Mouse (Mus musculus): ENCODE measurements around the gene Ppp1r3f.

The Ppp1r3f gene

GRCm38 (mm10) chrX:7574087-7574884 is at the start of gene Ppp1r3f:
TSS of gene Ppp1r3f (minus strand) at chrX:7574283.
- DNase-seq = peak; percentile 97

- no peak for DNase-seq
Observed at GRCm38 (mm10) chrX:7617889-7618551, 43.9 kb upstream of the Ppp1r3f start.

- no peak for DNase-seq
Observed at GRCm38 (mm10) chrX:7610536-7611258, 36.6 kb upstream of the Ppp1r3f start.

- DNase-seq = no peak
Observed at GRCm38 (mm10) chrX:7610035-7610434, 36.0 kb upstream of the Ppp1r3f start.

- DNase-seq = no peak
Observed at GRCm38 (mm10) chrX:7606783-7607182, 32.7 kb upstream of the Ppp1r3f start, which contains the start of gene Cacna1f. TSS of gene Cacna1f (plus strand) at chrX:7607083.

- DNase-seq = no peak
Observed at GRCm38 (mm10) chrX:7605575-7605941, 31.5 kb upstream of the Ppp1r3f start.

- DNase-seq = peak; percentile 88
Observed at GRCm38 (mm10) chrX:7604879-7605574, 30.9 kb upstream of the Ppp1r3f start, which contains the start of gene Ccdc22. TSS of gene Ccdc22 (minus strand) at chrX:7605517.

- no peak for DNase-seq
Observed at GRCm38 (mm10) chrX:7604004-7604403, 29.9 kb upstream of the Ppp1r3f start.

- no peak for DNase-seq
Observed at GRCm38 (mm10) chrX:7595371-7595770, 21.3 kb upstream of the Ppp1r3f start.

GRCm38 (mm10) chrX:7586356-7586755 is 12.3 kb upstream of the Ppp1r3f start:
- DNase-seq = no peak

- DNase-seq = no peak
Observed at GRCm38 (mm10) chrX:7583881-7584280, 9.8 kb upstream of the Ppp1r3f start.

GRCm38 (mm10) chrX:7581151-7581550 is 7.1 kb upstream of the Ppp1r3f start:
- DNase-seq = no peak

- DNase-seq = no peak
Observed at GRCm38 (mm10) chrX:7574885-7575231, 775 bp upstream of the Ppp1r3f start.

GRCm38 (mm10) chrX:7573176-7574086 is 652 bp downstream of the Ppp1r3f start, which contains the start of gene Foxp3:
TSS of gene Foxp3 (plus strand) at chrX:7573644.
- peak; percentile 11 for DNase-seq

GRCm38 (mm10) chrX:7572466-7572865 is 1.6 kb downstream of the Ppp1r3f start:
- no peak for DNase-seq

GRCm38 (mm10) chrX:7571565-7572136 is 2.4 kb downstream of the Ppp1r3f start:
- no peak for DNase-seq

- DNase-seq = no peak
Observed at GRCm38 (mm10) chrX:7570481-7571175, 3.5 kb downstream of the Ppp1r3f start.

GRCm38 (mm10) chrX:7567491-7567890 is 6.6 kb downstream of the Ppp1r3f start:
- DNase-seq = no peak

- DNase-seq = no peak
Observed at GRCm38 (mm10) chrX:7566352-7566751, 7.7 kb downstream of the Ppp1r3f start.

GRCm38 (mm10) chrX:7563076-7563475 is 11.0 kb downstream of the Ppp1r3f start:
- no peak for DNase-seq

- DNase-seq = no peak
Observed at GRCm38 (mm10) chrX:7553474-7553873, 20.6 kb downstream of the Ppp1r3f start.

All from kidney, adult 11 months (tissue).